Mouse (Mus musculus): ENCODE measurements around the gene Acbd4. TPM values are rescaled to one million over a fixed set of nuclear protein-coding genes. Genes with fewer than 3 reads are reported as not detected.
A peak's percentile ranks its signal among the peaks of the same experiment; 100 is the strongest.

Gene Acbd4
- polyA plus RNA-seq, 1 experiment, result 5.7 TPM

DNA sequence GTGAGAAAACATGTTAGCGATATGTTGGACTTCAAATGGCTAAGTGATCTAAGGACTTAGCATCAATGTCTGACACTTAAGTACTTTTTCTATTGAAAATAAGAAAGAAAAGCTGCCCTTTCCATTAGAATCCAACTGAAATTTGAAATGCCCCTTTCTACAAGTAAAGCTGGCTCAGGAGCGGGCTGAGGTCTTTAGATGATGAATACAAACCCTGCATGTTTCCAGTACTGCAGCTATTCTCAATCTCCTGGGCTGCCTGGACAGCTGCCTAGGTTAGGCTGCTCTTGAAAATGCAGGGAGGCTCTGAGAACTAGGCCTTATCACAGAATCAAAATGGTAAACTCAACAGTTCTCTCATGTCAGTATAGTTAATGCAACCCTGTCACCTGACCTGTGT is 17.4 kb downstream of the Acbd4 start:
- no peak for TF ChIP-seq CTCF (IDR thresholded peaks at IDR 0.05; ENCODE audit: control insufficient read depth, insufficient read depth, insufficient replicate concordance, low read depth, low read length)
- no peak overlapping the region for H3K27ac ChIP-seq (ENCODE audit: control insufficient read depth, insufficient read depth, low read depth, low read length)
- peaks cover 20% of the 10 kb centered on the region for H3K4me1 ChIP-seq (ENCODE audit: control insufficient read depth, insufficient read depth, low read length)
- no peaks in the 10 kb centered on the region for H3K27me3 ChIP-seq (ENCODE audit: control insufficient read depth, insufficient read depth, low read length)
- no peaks in the 10 kb centered on the region for H3K36me3 ChIP-seq (ENCODE audit: control insufficient read depth, insufficient read depth, low read length)
- H3K4me3 ChIP-seq (ENCODE audit: control insufficient read depth, low read depth, low read length), result no peak overlapping the region

- Histone ChIP-seq H3K4me3 (ENCODE audit: control insufficient read depth, low read depth, low read length) (no peak overlapping the region), H3K27me3 (ENCODE audit: control insufficient read depth, insufficient read depth, low read length) (no peaks in the 10 kb centered on the region), H3K4me1 (ENCODE audit: control insufficient read depth, insufficient read depth, low read length) (peaks cover 18% of the 10 kb centered on the region), H3K27ac (ENCODE audit: control insufficient read depth, insufficient read depth, low read depth, low read length) (no peak overlapping the region), H3K36me3 (ENCODE audit: control insufficient read depth, insufficient read depth, low read length) (no peaks in the 10 kb centered on the region)
- TF ChIP-seq POLR2A (IDR thresholded peaks at IDR 0.05; ENCODE audit: control insufficient read depth, low read depth, low read length) (no peak), CTCF (IDR thresholded peaks at IDR 0.05; ENCODE audit: control insufficient read depth, insufficient read depth, insufficient replicate concordance, low read depth, low read length) (no peak)
These were observed 18.1 kb downstream of the Acbd4 start for GRCm38 (mm10) chr11:103119609-103120008.

- no peak overlapping the region for H3K4me3 ChIP-seq (ENCODE audit: control insufficient read depth, low read depth, low read length)
- no peaks in the 10 kb centered on the region for H3K36me3 ChIP-seq (ENCODE audit: control insufficient read depth, insufficient read depth, low read length)
- H3K4me1 ChIP-seq (ENCODE audit: control insufficient read depth, insufficient read depth, low read length), result peaks cover 14% of the 10 kb centered on the region
- H3K27ac ChIP-seq (ENCODE audit: control insufficient read depth, insufficient read depth, low read depth, low read length), result no peak overlapping the region
- H3K27me3 ChIP-seq (ENCODE audit: control insufficient read depth, insufficient read depth, low read length), result no peaks in the 10 kb centered on the region
- no peak for TF ChIP-seq CTCF (IDR thresholded peaks at IDR 0.05; ENCODE audit: control insufficient read depth, insufficient read depth, insufficient replicate concordance, low read depth, low read length)
- TF ChIP-seq POLR2A (IDR thresholded peaks at IDR 0.05; ENCODE audit: control insufficient read depth, low read depth, low read length), result no peak
These were observed 18.8 kb downstream of the Acbd4 start for GRCm38 (mm10) chr11:103120315-103120714.

DNA sequence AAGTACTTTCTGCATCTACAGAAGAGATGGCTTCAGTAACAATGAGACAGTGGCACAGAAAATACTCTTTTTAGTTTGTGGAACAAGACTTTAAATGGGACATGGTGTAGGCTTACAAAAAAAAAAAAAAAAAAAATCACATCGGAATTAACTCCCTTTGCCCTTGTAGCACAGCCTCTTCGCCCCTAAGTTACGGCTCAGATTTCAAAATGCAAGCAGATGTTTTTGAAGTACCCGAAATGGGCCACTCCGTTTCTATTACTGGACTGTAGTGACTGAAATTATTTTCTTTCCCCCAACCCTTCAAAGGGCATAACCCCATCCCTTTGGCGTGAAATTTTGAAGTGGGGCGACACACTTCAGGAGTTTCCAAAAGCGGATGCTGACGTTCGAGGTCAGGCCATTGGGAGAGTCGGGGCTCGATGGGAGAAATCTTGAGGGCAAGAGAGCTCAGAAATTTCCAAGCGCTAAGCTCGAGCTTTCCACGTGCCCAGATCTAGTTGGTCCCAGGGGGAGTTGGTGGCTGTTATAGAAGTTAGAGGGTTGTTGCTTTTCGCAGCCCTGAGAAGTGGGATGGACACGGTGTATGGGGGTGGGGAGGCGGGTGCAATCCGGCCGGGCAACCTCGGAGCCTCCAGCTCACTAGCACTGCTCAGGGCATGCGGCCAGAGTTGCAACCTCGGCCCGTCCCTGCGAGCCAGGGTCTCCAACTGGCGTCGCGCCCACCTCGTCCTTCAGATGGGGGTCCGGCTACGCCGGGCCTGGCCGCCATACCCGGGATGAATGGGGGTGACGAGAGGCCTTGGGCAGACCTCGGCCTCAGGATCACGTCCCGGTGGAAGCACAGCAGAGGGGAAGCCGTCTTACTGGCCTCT is 30.5 kb downstream of the Acbd4 start, which contains the start of gene Hexim2:
Gene Hexim2 (plus strand): TSS at position 729 of the 875 bp plus-strand sequence.
- TF ChIP-seq POLR2A (IDR thresholded peaks at IDR 0.05; ENCODE audit: control insufficient read depth, low read depth, low read length), result no peak
- TF ChIP-seq CTCF (IDR thresholded peaks at IDR 0.05; ENCODE audit: control insufficient read depth, insufficient read depth, insufficient replicate concordance, low read depth, low read length), result no peak
- H3K4me1 ChIP-seq (ENCODE audit: control insufficient read depth, insufficient read depth, low read length), result peaks cover 6% of the 10 kb centered on the region
- no peaks in the 10 kb centered on the region for H3K27me3 ChIP-seq (ENCODE audit: control insufficient read depth, insufficient read depth, low read length)
- no peaks in the 10 kb centered on the region for H3K36me3 ChIP-seq (ENCODE audit: control insufficient read depth, insufficient read depth, low read length)
- peak within 1 kb of the TSS; percentile 98 for H3K27ac ChIP-seq (ENCODE audit: control insufficient read depth, insufficient read depth, low read depth, low read length)
- peak within 1 kb of the TSS; percentile 92 for H3K4me3 ChIP-seq (ENCODE audit: control insufficient read depth, low read depth, low read length)

GRCm38 (mm10) chr11:103132576-103133455 is 31.3 kb downstream of the Acbd4 start:
- Histone ChIP-seq H3K27ac (ENCODE audit: control insufficient read depth, insufficient read depth, low read depth, low read length) (peak overlapping the region; percentile 98), H3K4me3 (ENCODE audit: control insufficient read depth, low read depth, low read length) (peak overlapping the region; percentile 92), H3K4me1 (ENCODE audit: control insufficient read depth, insufficient read depth, low read length) (peaks cover 6% of the 10 kb centered on the region), H3K36me3 (ENCODE audit: control insufficient read depth, insufficient read depth, low read length) (no peaks in the 10 kb centered on the region), H3K27me3 (ENCODE audit: control insufficient read depth, insufficient read depth, low read length) (no peaks in the 10 kb centered on the region)
- TF ChIP-seq CTCF (IDR thresholded peaks at IDR 0.05; ENCODE audit: control insufficient read depth, insufficient read depth, insufficient replicate concordance, low read depth, low read length) (no peak), POLR2A (IDR thresholded peaks at IDR 0.05; ENCODE audit: control insufficient read depth, low read depth, low read length) (peak; percentile 87)

GRCm38 (mm10) chr11:103133456-103134185 is 32.1 kb downstream of the Acbd4 start:
- no peaks in the 10 kb centered on the region for H3K27me3 ChIP-seq (ENCODE audit: control insufficient read depth, insufficient read depth, low read length)
- peak overlapping the region; percentile 53 for H3K4me3 ChIP-seq (ENCODE audit: control insufficient read depth, low read depth, low read length)
- peaks cover 6% of the 10 kb centered on the region for H3K4me1 ChIP-seq (ENCODE audit: control insufficient read depth, insufficient read depth, low read length)
- no peak for TF ChIP-seq POLR2A (IDR thresholded peaks at IDR 0.05; ENCODE audit: control insufficient read depth, low read depth, low read length)
- TF ChIP-seq CTCF (IDR thresholded peaks at IDR 0.05; ENCODE audit: control insufficient read depth, insufficient read depth, insufficient replicate concordance, low read depth, low read length), result no peak
- no peaks in the 10 kb centered on the region for H3K36me3 ChIP-seq (ENCODE audit: control insufficient read depth, insufficient read depth, low read length)
- peak overlapping the region; percentile 19 for H3K27ac ChIP-seq (ENCODE audit: control insufficient read depth, insufficient read depth, low read depth, low read length)
